Mouse (Mus musculus) embryonic facial prominence, embryonic 11.5 days (tissue): Measurements from ENCODE around the gene Sptan1. TPM values are rescaled to one million over a fixed set of nuclear protein-coding genes. Genes with fewer than 3 reads are reported as not detected.

Source experiments
- microRNA-seq: library from miRNA; unstranded; fragments of <30 nt; microRNA quantifications from one replicate; pipeline ENCODE4, GENCODE M21; 2016; ENCODE audit warnings: borderline number of aligned reads
- polyA plus RNA-seq: library from polyadenylated mRNA; unstranded; fragments of >200 nt; fragmentation: Nextera tagmentation; extraction: Ambion mirVana; gene quantifications from 2 replicates; pipeline ENCODE4 v1.2.1, GENCODE M21; 2014

Gene Sptan1
- polyA plus RNA-seq, 1 experiment from 2014 or later = 108 TPM

Small RNAs within 50 kb of the gene (microRNA-seq; reads per million reads assigned to microRNA genes)
- gene Mir6997 = not detected

Other genes with a start within 250 kb of the Sptan1 start
- gene Gm13420, start 213.9 kb upstream of the Sptan1 start, polyA plus RNA-seq = 0.25 TPM in 1 of 2 replicates, not detected in the other
- gene Gm13547, start 206.2 kb upstream of the Sptan1 start, polyA plus RNA-seq = not detected in 2 replicates
- gene Coq4, start 178.1 kb upstream of the Sptan1 start, polyA plus RNA-seq = 34.6 and 39.2 TPM in 2 replicates
- gene Trub2, start 177.1 kb upstream of the Sptan1 start, polyA plus RNA-seq = 29.1 and 32.3 TPM in 2 replicates
- gene Slc27a4, start 162.9 kb upstream of the Sptan1 start, polyA plus RNA-seq = 11.0 and 11.3 TPM in 2 replicates
- gene Urm1, start 145.5 kb upstream of the Sptan1 start, polyA plus RNA-seq = 17.6 and 18.4 TPM in 2 replicates
- gene Cercam, start 96.4 kb upstream of the Sptan1 start, polyA plus RNA-seq = 6.1 and 7.5 TPM in 2 replicates
- 66.4 and 69.8 TPM in 2 replicates for gene Odf2, start 76.3 kb upstream of the Sptan1 start, polyA plus RNA-seq
- 56.8 and 57.7 TPM in 2 replicates for gene Gle1, start 30.1 kb upstream of the Sptan1 start, polyA plus RNA-seq
- 29.7 and 29.8 TPM in 2 replicates for gene Wdr34, start 83.3 kb downstream of the Sptan1 start, polyA plus RNA-seq
- gene Set, start 91.8 kb downstream of the Sptan1 start, polyA plus RNA-seq = 705 and 768 TPM in 2 replicates
- gene Pkn3, start 112.1 kb downstream of the Sptan1 start, polyA plus RNA-seq = 7.8 and 8.8 TPM in 2 replicates
- 30.9 and 31.6 TPM in 2 replicates for gene Zdhhc12, start 128.1 kb downstream of the Sptan1 start, polyA plus RNA-seq
- gene Zer1, start 159.0 kb downstream of the Sptan1 start, polyA plus RNA-seq = 5.2 and 5.3 TPM in 2 replicates
- 11.0 and 14.1 TPM in 2 replicates for gene Tbc1d13, start 168.2 kb downstream of the Sptan1 start, polyA plus RNA-seq
- 14.4 and 16.9 TPM in 2 replicates for gene Endog, start 205.9 kb downstream of the Sptan1 start, polyA plus RNA-seq
- gene Spout1, start 212.9 kb downstream of the Sptan1 start, polyA plus RNA-seq = 75.4 and 82.5 TPM in 2 replicates
- gene Kyat1, start 240.3 kb downstream of the Sptan1 start, polyA plus RNA-seq = 6.7 and 8.1 TPM in 2 replicates